Mouse (Mus musculus): ENCODE results near the gene Alpk1. TPM values are rescaled to one million over a fixed set of nuclear protein-coding genes. Genes with fewer than 3 reads are reported as not detected.

Gene Alpk1
- polyA plus RNA-seq, 1 experiment = 5.5 TPM

- 81% methylated on average over 8 of the region's 8 CpGs for WGBS
- H3K4me1 ChIP-seq (ENCODE audit: control insufficient read depth, insufficient read depth, low read length) = no peaks in the 10 kb centered on the region
- no peak overlapping the region for H3K4me3 ChIP-seq (replicated peaks; ENCODE audit: control insufficient read depth, low read depth, low read length)
- TF ChIP-seq POLR2A (IDR thresholded peaks at IDR 0.05; ENCODE audit: borderline replicate concordance, control insufficient read depth, low read depth, low read length) (no peak), CTCF (IDR thresholded peaks at IDR 0.05; ENCODE audit: control insufficient read depth, insufficient read depth, low read length) (no peak)
- H3K27ac ChIP-seq (ENCODE audit: control insufficient read depth, insufficient read depth, low read depth, low read length, poor library complexity) = no peak overlapping the region
Measured at GRCm38 (mm10) chr3:127706445-127707088, 73.8 kb downstream of the Alpk1 start.

- TF ChIP-seq CTCF (IDR thresholded peaks at IDR 0.05; ENCODE audit: control insufficient read depth, insufficient read depth, low read length) = no peak
- no peak for TF ChIP-seq POLR2A (IDR thresholded peaks at IDR 0.05; ENCODE audit: borderline replicate concordance, control insufficient read depth, low read depth, low read length)
- no peaks in the 10 kb centered on the region for H3K4me1 ChIP-seq (ENCODE audit: control insufficient read depth, insufficient read depth, low read length)
- H3K27ac ChIP-seq (ENCODE audit: control insufficient read depth, insufficient read depth, low read depth, low read length, poor library complexity) = no peak overlapping the region
- 40% methylated on average over 30 of the region's 30 CpGs for WGBS
- H3K4me3 ChIP-seq (replicated peaks; ENCODE audit: control insufficient read depth, low read depth, low read length) = no peak overlapping the region
Measured at GRCm38 (mm10) chr3:127705515-127706444, 74.5 kb downstream of the Alpk1 start.

- TF ChIP-seq POLR2A (IDR thresholded peaks at IDR 0.05; ENCODE audit: borderline replicate concordance, control insufficient read depth, low read depth, low read length) (no peak), CTCF (IDR thresholded peaks at IDR 0.05; ENCODE audit: control insufficient read depth, insufficient read depth, low read length) (no peak)
- Histone ChIP-seq H3K4me3 (replicated peaks; ENCODE audit: control insufficient read depth, low read depth, low read length) (no peak overlapping the region), H3K4me1 (ENCODE audit: control insufficient read depth, insufficient read depth, low read length) (no peaks in the 10 kb centered on the region), H3K27ac (ENCODE audit: control insufficient read depth, insufficient read depth, low read depth, low read length, poor library complexity) (no peak overlapping the region)
- 73% methylated on average over 11 of the region's 11 CpGs for WGBS
Measured at GRCm38 (mm10) chr3:127705139-127705514, 75.2 kb downstream of the Alpk1 start.

GRCm38 (mm10) chr3:127701196-127701825, 79.0 kb downstream of the Alpk1 start:
- TF ChIP-seq POLR2A (IDR thresholded peaks at IDR 0.05; ENCODE audit: borderline replicate concordance, control insufficient read depth, low read depth, low read length) (no peak), CTCF (IDR thresholded peaks at IDR 0.05; ENCODE audit: control insufficient read depth, insufficient read depth, low read length) (no peak)
- H3K27ac ChIP-seq (ENCODE audit: control insufficient read depth, insufficient read depth, low read depth, low read length, poor library complexity) = no peak overlapping the region
- WGBS = 75% methylated on average over 4 of the region's 4 CpGs
- H3K4me3 ChIP-seq (replicated peaks; ENCODE audit: control insufficient read depth, low read depth, low read length) = no peak overlapping the region
- H3K4me1 ChIP-seq (ENCODE audit: control insufficient read depth, insufficient read depth, low read length) = no peaks in the 10 kb centered on the region

- 93% methylated on average over 5 of the region's 5 CpGs for WGBS
- no peak overlapping the region for H3K27ac ChIP-seq (ENCODE audit: control insufficient read depth, insufficient read depth, low read depth, low read length, poor library complexity)
- no peaks in the 10 kb centered on the region for H3K4me1 ChIP-seq (ENCODE audit: control insufficient read depth, insufficient read depth, low read length)
- H3K4me3 ChIP-seq (replicated peaks; ENCODE audit: control insufficient read depth, low read depth, low read length) = no peak overlapping the region
- TF ChIP-seq POLR2A (IDR thresholded peaks at IDR 0.05; ENCODE audit: borderline replicate concordance, control insufficient read depth, low read depth, low read length) (no peak), CTCF (IDR thresholded peaks at IDR 0.05; ENCODE audit: control insufficient read depth, insufficient read depth, low read length) (no peak)
Measured at GRCm38 (mm10) chr3:127698636-127699035, 81.7 kb downstream of the Alpk1 start.

- no peak overlapping the region for H3K27ac ChIP-seq (ENCODE audit: control insufficient read depth, insufficient read depth, low read depth, low read length, poor library complexity)
- no peak for TF ChIP-seq POLR2A (IDR thresholded peaks at IDR 0.05; ENCODE audit: borderline replicate concordance, control insufficient read depth, low read depth, low read length)
- no peak for TF ChIP-seq CTCF (IDR thresholded peaks at IDR 0.05; ENCODE audit: control insufficient read depth, insufficient read depth, low read length)
- no peaks in the 10 kb centered on the region for H3K4me1 ChIP-seq (ENCODE audit: control insufficient read depth, insufficient read depth, low read length)
- no peak overlapping the region for H3K4me3 ChIP-seq (replicated peaks; ENCODE audit: control insufficient read depth, low read depth, low read length)
- 89% methylated on average over 11 of the region's 11 CpGs for WGBS
Measured at GRCm38 (mm10) chr3:127696541-127696940, 83.8 kb downstream of the Alpk1 start.

GRCm38 (mm10) chr3:127694802-127695771, 85.2 kb downstream of the Alpk1 start:
- 72% methylated on average over 43 of the region's 43 CpGs for WGBS
- Histone ChIP-seq H3K4me3 (replicated peaks; ENCODE audit: control insufficient read depth, low read depth, low read length) (no peak overlapping the region), H3K27ac (ENCODE audit: control insufficient read depth, insufficient read depth, low read depth, low read length, poor library complexity) (no peak overlapping the region), H3K4me1 (ENCODE audit: control insufficient read depth, insufficient read depth, low read length) (no peaks in the 10 kb centered on the region)
- TF ChIP-seq CTCF (IDR thresholded peaks at IDR 0.05; ENCODE audit: control insufficient read depth, insufficient read depth, low read length) = no peak
- TF ChIP-seq POLR2A (IDR thresholded peaks at IDR 0.05; ENCODE audit: borderline replicate concordance, control insufficient read depth, low read depth, low read length) = no peak

Data from bone marrow, adult 2 months (tissue).